Mouse (Mus musculus) activated CD4-positive, CD25-positive, alpha-beta regulatory T cell, adult 4 months (primary cell): Measurements from ENCODE around the gene Tirap. TPM values are rescaled to one million over a fixed set of nuclear protein-coding genes. Genes with fewer than 3 reads are reported as not detected.

Source experiments
- ATAC-seq: one replicate; pipeline ENCODE4 v1.8.0; 2017
- polyA plus RNA-seq, 2 experiments: library from polyadenylated mRNA; unstranded; fragments of 100-300 nt; shearing (Covaris generic); gene quantifications; one replicate each; pipeline ENCODE4 v1.2.1; 2017

The Tirap gene
- 1 to 10 TPM; 5.5 to 6.4 TPM for polyA plus RNA-seq

GRCm38 (mm10) chr9:35199772-35200471 is at the start of gene Tirap, which contains the start of gene Srpr:
TSS of gene Tirap (minus strand) at chr9:35200291.
TSS of gene Srpr (plus strand) at chr9:35200175.
- peak; percentile 84 for ATAC-seq

GRCm38 (mm10) chr9:35249476-35249875 is 49.4 kb upstream of the Tirap start:
- no peak for ATAC-seq

GRCm38 (mm10) chr9:35247405-35247804 is 47.3 kb upstream of the Tirap start:
- ATAC-seq = no peak

- ATAC-seq = no peak
These were observed 39.6 kb upstream of the Tirap start for GRCm38 (mm10) chr9:35239734-35240133.

- ATAC-seq = no peak
These were observed 39.0 kb upstream of the Tirap start for GRCm38 (mm10) chr9:35238915-35239571.

GRCm38 (mm10) chr9:35238371-35238770 is 38.3 kb upstream of the Tirap start:
- ATAC-seq = no peak

- ATAC-seq = no peak
These were observed 35.9 kb upstream of the Tirap start for GRCm38 (mm10) chr9:35235996-35236395.

- ATAC-seq = no peak
These were observed 28.6 kb upstream of the Tirap start for GRCm38 (mm10) chr9:35228671-35229070.

- no peak for ATAC-seq
These were observed 23.4 kb upstream of the Tirap start for GRCm38 (mm10) chr9:35223466-35223865.

- no peak for ATAC-seq
These were observed 17.9 kb upstream of the Tirap start for GRCm38 (mm10) chr9:35217963-35218362.

GRCm38 (mm10) chr9:35211573-35212511 is 11.8 kb upstream of the Tirap start:
- ATAC-seq = peak; percentile 10

GRCm38 (mm10) chr9:35210542-35211474 is 10.7 kb upstream of the Tirap start, which contains the start of gene Foxred1:
TSS of gene Foxred1 (minus strand) at chr9:35211055.
- peak; percentile 97 for ATAC-seq

- no peak for ATAC-seq
These were observed 4.3 kb upstream of the Tirap start for GRCm38 (mm10) chr9:35204421-35204820.

GRCm38 (mm10) chr9:35203536-35203935 is 3.4 kb upstream of the Tirap start:
- no peak for ATAC-seq

- ATAC-seq = no peak
These were observed 504 bp upstream of the Tirap start for GRCm38 (mm10) chr9:35200529-35201060.

- ATAC-seq = no peak
These were observed 933 bp downstream of the Tirap start for GRCm38 (mm10) chr9:35198945-35199771.

- ATAC-seq = no peak
These were observed 1.7 kb downstream of the Tirap start for GRCm38 (mm10) chr9:35198351-35198750.

- ATAC-seq = no peak
These were observed 2.5 kb downstream of the Tirap start for GRCm38 (mm10) chr9:35197625-35198024.

- ATAC-seq = no peak
These were observed 6.0 kb downstream of the Tirap start for GRCm38 (mm10) chr9:35194048-35194447.

GRCm38 (mm10) chr9:35192983-35193542 is 7.0 kb downstream of the Tirap start:
- ATAC-seq = no peak
